Mouse (Mus musculus) right cerebral cortex, postnatal 36 days (tissue): ENCODE results near the gene Nptx1.

Experiments used
- DNase-seq, 2 experiments: peaks; one replicate each; pipeline ENCODE4 v3.0.0; 2022; ENCODE audit warnings: low spot score in 2 of 2, mixed read lengths in 1 of 2

The Nptx1 gene

DNA sequence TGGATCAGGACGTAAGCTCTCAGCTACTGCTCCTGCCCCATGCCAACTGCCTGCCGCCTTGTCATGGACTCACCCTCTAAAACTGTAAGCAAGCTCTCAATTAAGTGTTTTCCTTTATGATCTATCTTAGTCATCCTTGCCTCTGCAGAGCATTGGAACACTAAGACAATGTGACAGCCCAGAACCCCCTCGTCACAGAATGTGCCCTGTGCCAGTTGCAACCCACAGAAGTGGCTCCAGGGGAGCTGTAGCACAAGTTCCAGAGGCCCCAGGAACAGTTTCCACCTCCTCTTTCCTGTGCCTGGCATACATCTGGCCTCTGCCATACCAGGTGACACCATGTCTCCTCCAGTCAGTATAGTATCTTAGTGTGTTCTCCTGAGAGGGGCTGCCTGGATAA is 24.2 kb downstream of the Nptx1 start:
- no peak for DNase-seq

DNA sequence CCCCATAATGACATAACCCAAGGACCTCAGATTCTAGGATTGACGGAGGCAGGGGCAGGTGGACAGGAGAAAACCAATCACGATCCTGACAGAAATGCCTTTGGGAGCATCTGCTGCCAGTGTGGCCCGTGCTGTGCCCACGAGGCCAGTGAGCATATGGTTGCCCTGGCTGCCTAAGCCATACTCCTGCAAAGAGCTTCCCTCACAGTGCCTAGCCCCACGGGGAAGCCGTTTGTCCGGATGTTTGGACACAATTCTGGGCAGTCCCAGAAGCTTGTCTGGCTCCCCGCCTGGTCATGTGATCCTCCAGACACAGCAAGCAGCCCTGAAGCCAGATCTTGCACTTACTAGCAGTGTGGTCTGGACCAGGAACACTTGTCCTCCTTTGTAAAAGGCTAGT is 24.8 kb downstream of the Nptx1 start:
- no peak for DNase-seq

DNA sequence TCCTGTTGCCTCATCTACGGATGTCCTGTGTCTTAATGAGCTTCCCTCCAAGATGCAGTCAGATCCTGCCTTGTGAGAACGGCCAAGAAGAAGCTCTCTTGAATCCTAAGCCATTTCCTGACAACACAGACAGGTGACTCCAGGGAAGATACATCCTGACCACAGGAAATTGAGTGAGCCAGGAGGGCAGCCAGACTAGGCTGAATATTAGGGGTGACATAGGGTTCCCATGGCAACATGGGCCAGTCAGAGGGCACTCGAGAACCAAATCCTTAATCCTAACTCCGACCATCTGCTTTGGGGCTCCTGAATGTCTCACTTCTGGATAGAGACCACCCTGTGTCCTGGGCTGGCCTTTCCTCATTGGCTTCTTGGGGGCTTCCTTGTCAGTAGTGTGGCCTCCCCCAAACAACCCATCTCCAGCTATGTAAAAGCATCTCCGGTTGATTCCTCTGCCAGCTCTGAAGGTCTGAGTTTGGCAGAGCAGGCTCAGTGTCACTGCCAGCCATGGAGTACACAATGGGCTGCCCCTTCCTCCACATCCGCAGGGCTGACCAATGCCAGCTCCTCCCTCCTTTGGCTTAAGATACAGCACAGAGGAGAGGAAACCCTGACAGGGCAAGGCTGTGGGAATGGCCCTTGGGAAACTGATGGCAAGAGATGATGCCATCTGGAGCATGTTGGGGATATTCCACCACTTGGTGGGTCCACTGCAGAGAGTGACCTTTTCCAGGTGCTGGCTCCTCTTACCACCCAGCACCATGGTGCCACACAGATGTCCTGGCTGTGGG is 25.4 kb downstream of the Nptx1 start:
- no peak for DNase-seq

DNA sequence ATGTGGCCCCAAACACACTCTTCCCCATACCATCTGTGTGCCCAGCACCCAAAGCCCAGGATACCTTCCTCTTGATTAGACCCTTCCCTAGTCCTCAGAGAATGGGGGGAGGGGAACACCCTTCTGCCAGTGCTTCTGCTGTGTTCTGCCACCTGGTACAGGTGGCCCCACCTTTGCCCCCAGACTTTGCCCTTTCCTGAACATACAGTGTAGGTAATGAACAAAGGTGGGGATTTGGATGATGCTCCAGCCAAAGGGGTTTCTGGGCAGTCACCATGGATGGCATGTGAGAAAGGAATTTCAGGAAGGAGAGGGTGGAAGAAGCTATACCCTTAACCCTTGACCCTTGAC is 26.9 kb downstream of the Nptx1 start:
- DNase-seq: no peak

DNA sequence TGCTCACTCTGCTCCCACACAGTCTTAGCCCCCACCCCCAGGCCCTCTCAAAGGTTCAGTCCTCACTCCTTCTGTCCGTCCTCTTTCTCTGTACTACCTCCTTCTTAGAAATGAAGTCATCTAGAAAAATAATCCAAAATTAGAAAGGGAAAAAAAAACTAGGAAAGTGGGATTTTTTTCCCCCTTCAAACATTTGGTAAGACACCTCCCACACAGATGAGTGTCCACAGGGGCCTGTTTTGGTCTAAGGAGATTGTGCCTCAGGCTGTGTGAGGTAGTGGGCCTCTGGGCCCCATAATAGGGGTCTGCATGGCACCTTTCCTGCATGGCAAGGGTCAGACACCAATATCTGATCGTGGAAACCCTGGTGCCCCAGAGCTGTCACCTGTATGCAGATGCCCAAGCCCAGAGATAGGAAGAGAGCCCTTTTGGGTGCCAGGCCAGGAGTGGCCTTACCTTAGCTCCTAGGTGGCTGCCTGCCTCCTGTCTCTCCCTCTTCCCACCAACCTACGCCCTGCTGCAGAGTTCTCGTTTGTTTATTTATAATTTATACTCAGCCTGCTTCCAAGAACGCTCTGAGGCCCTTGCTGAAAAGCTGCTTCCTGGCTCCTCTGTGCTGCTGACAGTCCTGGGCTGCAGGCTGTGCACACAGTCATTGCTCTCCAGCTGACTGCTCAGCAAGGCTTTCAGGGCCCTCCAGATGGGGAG is 27.4 kb downstream of the Nptx1 start:
- DNase-seq: peak in 1 of 2 experiments; percentile 71

DNA sequence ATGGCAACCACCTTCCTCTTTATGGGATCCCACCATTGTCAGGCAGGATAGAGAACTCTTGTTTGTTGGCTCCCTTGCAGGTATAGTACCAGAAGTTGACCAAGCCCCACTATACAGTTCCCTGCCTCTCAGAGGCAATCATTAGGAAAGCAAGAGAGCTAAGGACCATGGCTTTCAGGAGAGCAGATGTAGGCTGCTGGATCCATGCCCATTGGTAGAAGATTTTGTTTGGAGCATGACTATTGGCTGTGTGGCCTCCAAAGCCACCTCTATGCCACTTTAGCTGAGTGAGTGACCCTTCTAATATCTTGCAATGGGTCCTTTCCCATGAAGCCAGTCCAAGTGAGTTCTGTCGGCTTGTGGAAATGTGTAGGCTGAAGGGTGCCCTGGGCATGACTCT is 28.2 kb downstream of the Nptx1 start:
- no peak for DNase-seq

DNA sequence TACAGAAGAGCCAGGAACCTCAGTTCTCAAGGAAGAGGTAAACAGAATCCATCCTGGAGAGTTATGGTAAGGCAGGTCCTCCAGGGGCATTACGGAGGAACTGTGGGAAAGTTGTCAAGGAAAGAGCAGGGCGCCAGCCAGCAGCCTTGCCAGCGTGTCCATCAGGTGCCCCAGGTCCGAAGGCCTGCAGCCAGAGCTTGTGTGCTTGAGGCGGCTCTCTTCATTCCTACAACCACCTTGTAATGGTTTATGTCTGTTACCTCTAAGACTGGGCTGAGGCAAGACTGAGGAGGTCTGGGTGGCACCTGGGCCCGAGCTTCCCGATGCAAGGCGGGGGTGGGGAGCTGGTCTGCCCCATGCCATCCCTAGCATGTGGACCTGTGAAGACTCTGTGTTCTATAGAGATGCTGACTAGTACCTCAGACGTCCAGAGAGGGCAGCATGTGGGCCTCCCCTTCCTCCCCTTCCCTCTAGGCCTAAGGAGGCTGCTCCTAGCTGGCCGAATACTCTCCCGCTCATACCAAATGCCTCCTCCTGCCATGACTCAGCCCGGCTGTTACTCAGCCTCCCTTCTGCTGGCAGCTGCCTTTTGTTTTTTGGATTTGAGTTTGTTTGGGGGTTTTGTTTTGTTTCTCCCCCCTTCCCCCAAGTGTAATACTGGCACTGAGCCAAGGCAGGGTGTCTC is 30.7 kb downstream of the Nptx1 start:
- DNase-seq: peak; percentile 36 to 44

DNA sequence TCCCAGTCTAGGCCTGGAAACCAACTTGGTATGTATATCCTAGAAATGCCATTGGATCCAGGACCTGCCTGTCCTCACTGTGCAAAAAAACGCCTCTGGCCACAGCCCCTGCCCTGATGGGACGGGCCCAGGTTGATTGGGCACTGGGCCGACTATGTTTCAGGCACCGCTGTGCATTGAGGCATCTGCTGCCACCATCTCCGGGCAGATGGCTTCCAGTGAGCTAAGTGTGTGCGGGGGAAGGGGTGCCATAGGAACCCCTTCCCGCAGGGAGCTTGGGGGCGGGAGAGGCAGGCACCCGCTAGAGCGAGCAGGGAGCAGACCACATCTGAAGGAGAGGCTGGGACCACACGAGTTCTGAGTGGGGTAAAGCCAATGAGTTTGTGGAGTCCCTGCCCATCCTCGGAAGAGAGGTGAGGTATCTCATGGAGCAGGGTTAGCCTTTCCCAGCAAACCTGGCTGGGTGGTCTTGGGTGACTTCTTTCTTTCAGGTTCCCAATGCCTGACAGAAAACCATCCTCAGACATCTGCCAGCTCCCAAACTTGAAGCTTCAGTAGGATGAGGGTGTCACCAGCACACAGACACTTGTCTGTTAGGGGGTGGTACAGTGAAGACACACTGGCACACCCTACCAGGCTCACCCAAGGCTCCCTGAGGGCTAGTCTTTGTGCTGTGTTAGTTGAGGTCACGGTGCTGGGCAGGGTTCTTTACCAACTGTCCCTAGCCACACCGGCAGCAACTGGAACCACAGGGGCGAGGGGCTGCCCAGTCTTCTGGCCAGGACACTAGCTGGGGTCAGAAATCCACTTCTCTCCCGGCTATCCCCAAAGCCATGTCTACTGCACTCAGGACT is 31.5 kb downstream of the Nptx1 start:
- peak; percentile 73 to 76 for DNase-seq

DNA sequence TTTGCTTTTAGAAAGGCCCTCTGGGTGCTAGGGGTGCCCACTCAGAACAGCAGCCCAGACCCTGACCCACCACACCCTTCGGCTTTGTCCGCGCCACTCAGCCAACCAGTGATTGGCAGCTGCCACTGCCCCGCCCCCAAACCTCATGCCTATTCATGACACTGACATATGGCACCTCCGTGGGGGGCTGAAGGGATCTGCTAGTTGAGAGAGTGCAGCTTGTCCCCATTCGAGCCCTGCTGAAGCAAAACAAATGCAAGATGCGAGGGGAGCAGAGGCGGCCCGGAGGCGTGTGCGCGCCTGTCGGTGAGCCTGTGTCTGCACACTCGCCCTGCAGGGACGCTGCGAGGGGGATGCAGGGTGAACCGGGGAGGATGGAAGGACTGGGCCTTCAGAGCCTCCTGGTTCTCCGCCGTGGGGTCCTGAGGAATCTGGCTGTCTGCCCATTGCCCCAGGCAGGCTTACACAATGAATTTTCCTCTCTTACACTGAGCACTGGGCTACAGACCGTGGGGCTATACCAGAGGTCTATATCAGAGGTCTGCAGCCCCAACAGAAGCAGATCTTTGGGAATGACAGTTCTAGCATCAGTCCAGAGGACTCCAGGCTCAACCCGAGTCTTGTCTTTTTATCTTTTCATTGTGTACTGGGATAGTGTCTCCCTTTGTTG is 32.5 kb downstream of the Nptx1 start:
- DNase-seq: peak; percentile 59 to 81

DNA sequence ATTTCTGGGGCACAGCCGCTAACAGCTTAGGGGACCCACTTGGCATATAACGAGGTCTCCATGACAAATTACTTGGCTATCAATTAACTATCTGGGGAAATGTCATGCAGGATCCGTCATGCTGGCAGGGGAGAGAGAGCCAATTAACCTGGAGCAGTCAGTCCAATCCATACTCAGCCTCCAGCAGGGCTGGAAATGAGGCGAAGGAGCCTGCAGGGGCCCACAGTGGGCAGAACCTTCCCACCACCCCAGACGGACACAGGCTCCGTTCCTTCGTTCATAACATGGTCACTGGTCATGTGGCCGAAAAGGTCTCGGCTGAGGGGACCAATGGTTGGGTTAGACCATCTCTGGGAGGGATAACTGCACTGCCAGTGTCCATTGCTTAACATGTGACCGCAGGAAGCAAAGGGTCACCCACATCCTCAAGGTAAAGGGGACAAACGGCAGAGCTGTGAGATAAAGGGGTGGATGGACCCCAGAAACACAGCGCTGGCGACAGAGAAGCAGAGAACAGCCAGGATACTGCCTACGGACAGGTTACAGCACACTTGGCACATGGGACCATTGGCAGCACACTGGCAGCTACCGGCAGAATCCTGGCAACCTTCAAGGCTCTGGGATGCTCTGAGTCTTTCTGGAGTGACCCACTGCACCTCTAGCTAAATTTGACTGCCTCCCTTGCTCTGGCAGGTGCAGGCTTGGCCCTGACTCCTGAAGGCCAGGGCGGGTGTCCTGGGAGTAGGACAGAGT is 33.3 kb downstream of the Nptx1 start:
- no peak for DNase-seq

DNA sequence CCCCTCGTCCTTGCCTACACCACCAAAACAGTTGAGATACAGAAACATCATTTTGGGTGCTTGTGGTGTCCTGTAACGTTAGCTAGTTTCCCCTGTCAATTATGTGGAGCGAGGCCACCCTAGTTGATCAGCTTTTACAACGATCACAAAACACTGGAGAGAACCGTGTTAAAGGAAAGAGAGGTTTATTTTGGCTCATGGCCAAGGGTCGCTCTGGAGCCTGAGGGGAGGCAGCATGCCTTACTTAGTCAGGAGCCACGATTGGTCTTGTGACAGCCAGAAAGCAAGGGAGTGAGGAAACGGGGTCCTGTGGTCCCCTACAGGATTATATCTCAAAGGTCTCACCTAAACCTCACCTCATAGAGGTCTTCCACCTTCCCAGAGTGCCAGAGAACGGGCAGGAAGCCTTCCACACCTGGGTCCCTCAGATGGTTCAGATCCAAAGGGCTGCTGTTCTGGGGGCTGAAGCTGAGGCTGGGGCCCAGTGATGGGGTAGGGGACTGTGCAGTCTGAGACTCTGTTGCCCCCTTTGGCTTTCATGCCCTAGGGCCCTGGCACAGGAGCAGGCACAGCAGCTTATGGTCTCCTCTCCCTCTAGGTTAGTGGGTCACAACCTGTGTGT is 34.4 kb downstream of the Nptx1 start:
- no peak for DNase-seq

DNA sequence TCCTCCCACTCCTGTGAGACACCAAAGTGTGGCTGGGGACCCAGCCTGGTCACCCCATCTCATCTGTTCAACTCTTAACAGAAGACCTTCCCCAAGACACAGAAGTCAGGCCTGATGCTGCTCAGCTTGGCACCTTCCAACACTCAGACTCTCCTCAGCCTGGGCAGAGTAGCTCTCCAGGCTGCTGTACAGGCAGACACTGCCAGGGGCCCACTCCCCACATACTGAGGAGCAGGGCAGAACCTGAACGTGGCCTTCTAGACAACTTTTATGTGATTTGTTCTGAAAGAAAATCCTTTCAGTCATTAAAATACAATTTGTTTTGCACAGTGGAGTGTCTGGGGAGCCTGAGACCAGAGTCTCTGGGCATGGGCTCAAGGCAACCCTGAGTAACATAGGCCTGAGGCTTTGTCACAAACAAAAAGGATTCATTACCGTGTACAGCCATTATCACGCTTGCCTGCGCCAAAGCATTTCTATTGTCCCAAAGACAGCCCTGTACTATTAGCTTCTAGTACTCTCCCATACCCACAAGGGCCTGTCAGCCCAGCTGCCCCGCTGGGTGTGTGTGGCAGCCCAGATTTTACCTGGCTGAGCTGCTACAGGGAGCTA is 38.3 kb downstream of the Nptx1 start:
- DNase-seq: no peak

DNA sequence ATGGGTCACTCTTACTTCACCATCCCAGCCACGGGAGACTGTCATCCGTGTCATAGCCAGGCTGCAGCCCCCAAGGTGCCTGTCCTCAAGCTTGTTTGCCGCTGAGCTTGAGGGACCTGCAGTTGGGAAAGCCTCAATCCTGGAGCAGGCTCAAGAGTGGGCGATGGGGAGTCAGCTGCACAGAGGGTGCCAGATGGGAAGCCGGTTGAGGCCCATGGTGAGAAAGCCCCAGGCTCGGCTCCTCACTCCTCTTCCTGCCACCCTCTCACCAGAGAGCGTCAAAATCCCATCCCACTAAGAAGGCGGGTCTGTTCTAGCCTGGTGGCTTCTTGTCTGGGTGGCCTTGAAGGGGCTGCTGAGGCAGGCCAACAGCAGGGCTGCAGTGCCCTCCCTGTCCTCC is 39.8 kb downstream of the Nptx1 start:
- DNase-seq: peak; percentile 73 to 76

DNA sequence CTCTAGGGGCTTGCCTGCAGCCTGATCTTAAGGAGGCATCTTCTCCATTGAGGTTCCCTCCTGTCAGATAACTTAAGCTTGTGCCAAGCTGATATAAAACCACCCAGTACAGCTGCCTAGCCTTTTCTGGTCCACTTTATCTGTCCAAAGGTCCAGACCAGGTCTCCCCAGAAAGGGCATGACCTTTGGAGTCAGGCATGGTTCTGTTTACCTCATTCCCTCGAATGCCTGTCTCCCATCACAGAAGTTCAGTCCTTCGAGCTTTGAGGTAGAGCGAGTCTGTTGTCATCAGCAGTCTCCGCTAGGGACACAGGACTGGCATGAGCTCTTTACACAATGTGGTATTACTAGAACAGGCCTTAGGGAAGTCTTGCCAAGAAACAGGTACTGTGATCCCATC is 41.2 kb downstream of the Nptx1 start:
- DNase-seq: no peak

DNA sequence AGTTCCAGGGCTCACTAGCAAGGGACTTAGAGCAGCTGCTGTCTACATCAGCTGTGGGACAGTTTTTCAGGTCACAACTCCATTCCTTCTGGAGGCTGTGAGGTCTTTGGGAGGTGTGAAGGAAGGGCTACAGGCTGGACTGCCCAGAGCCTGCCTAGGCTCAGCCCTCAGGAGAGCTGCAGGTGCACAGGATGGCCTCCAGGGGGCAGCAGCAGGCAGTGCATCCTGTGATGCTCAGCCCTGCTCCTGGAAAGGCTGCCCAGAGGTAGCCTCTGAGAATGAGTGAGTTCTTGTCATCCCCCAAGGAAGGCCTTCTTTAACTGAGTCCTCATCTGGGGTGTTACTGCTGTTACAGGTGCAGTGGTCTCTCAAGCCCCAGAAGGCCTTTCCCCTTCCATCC is 43.9 kb downstream of the Nptx1 start:
- peak in 1 of 2 experiments; percentile 56 for DNase-seq

DNA sequence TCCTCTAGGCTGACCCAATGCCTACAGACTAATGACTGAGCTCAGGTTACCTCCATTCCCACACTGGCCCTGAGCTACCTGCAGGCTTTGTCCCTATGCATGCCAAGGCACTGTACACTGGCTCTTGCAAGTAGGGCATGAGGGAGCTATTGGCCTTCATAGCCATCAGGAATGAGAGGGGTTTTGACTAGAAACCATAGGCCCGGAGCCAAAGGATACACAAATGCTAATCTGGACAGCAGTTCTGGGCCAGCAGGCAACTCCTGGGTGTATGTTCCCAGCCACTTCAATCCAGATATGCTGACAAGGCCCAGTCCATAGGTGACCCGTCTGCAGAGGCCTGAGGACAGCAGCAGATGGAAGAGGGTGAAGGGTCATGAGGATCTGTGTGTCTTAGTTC is 47.5 kb downstream of the Nptx1 start:
- DNase-seq: no peak

DNA sequence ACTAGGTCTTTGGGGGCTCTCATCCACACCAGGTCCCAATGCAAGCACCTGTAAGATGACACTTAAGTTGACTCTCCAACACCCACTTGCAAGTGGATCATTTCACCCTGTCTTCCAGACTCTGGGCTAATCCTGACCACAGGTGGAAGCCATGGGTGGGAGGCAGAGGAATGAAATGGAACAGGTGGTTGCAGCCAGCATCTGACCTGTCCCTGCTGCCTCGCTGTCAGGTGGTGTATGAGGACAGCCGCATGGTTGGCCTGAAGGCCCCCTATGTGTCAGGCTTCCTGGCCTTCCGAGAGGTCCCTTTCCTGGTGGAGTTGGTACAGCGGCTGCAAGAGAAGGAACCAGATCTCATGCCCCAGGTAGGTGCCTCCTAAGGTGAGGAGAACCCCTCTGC is 48.3 kb downstream of the Nptx1 start:
- no peak for DNase-seq

DNA sequence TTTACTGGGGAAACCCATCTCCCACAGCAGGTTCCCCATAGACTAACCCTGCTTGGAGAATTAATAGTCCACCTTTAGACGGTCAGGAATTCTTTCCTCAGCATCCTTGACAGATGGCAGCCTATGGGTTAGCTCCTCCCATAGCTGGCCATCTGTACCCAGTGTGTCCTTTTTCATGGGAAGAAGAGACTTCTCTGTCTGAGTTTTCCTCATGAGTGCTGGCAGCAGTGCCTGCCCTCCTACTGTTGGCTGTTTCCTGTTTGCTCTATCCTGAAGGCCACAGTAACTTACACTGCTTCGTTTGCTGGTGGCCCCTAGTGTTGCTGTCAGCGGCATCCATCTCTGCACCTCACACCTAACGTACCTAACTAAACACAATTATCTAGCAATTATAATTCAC is 50.1 kb downstream of the Nptx1 start:
- DNase-seq: no peak

DNA sequence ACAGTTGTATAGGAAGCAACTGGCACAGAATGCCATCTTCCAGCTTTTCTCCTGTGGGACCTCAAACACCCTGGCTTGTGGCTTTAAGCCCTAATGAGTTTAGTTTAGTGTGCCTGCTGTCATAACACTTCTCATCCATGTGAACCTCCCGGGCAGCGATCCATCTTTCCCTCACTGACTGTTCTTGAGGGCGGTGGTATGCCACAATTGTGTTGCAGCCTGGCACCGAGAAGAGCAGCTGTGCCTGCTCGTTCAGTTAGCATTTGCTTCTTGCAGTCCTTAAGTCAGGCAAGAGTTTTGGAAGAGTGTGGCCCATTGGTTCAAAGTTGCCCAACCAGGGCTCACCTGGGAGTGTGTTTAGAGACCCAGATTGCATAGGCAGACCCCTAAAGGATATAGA is 51.4 kb downstream of the Nptx1 start:
- DNase-seq: no peak

DNA sequence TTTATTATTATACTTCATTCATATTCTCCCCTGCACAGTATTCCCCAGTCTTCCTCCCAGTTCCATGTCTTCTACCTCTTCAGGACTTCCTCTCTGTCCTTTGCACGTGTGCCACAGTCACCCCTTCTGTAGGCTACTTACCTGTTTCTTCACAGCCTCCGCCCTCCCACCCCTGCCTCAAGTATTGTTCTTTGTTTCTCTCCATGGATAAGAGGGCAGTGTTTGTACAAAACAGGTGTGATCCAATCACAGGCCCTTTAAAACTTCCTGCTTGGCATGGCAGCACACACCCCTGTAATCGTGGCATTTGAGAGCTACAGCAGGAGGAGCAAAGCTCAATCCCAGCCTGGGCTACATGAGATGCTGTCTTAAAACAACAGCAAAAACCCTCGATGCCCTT is 54.0 kb downstream of the Nptx1 start:
- DNase-seq: no peak
